In the genomic region with DNA sequence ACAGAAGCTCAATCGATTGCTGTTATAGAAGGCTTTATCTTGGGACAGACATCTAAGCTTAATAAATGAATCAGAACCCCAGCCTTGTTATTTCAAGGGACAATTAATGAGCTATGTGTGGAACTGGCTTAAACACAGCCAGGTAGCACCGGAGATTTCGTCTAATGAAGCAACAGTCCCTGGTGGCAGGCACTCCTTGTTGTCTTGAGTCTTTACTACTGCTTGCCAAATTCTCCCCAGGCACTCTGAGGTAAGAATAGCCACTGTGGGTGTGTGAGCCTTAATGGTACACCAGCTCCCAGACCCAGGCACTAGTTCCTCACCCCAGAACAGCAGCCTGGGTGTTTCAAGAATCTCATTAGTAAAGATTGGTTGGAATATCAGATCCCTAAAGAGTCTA, we compare ENCODE assay signal across 24 mouse cellular contexts. TPM values are rescaled to one million over a fixed set of nuclear protein-coding genes. Genes with fewer than 3 reads are reported as not detected.
"Had no signal": no experiment of that assay in that cellular context is flagged by ENCODE, and none has a peak within 500 bp of the region (broad histone marks: within the 10 kb centered on the region; RNA-seq: fewer than 3 reads in every experiment).

No protein-coding gene starts in this region.

- H3K4me1 ChIP-seq: kidney, embryonic 15.5 days; liver, embryonic 13.5 days; midbrain, embryonic 12.5 days; midbrain, embryonic 15.5 days; neural tube, embryonic 13.5 days had no signal

- ATAC-seq: midbrain, embryonic 15.5 days had no signal

- H3K27ac ChIP-seq: kidney, embryonic 15.5 days; left cerebral cortex, adult 2 months; liver, embryonic 13.5 days; midbrain, embryonic 12.5 days; midbrain, embryonic 15.5 days; neural tube, embryonic 13.5 days had no signal

- H3K4me3 ChIP-seq: kidney, embryonic 15.5 days; left cerebral cortex, adult 2 months; liver, embryonic 13.5 days; midbrain, embryonic 12.5 days; midbrain, embryonic 15.5 days; neural tube, embryonic 13.5 days had no signal

- H3K9me3 ChIP-seq: kidney, embryonic 15.5 days; liver, embryonic 13.5 days; midbrain, embryonic 12.5 days; midbrain, embryonic 15.5 days; neural tube, embryonic 13.5 days had no signal

- DNase-seq: kidney, adult 8-10 months; kidney, postnatal 10 days; kidney, postnatal 36 days; layer of hippocampus, postnatal 36 days; liver, embryonic 13.5 days; lung, adult 2 months; lung, postnatal 14 days; lung, postnatal 4 days; retina, postnatal 1 day; thymus, adult 2 months; thymus, postnatal 14 days; thymus, postnatal 4 days had no signal

- H3K4me2 ChIP-seq: kidney, embryonic 15.5 days; liver, embryonic 13.5 days; midbrain, embryonic 12.5 days; midbrain, embryonic 15.5 days; neural tube, embryonic 13.5 days had no signal

- H3K9ac ChIP-seq: kidney, embryonic 15.5 days; liver, embryonic 13.5 days; midbrain, embryonic 12.5 days; midbrain, embryonic 15.5 days; neural tube, embryonic 13.5 days had no signal

- H3K36me3 ChIP-seq: kidney, embryonic 15.5 days; liver, embryonic 13.5 days; midbrain, embryonic 12.5 days; midbrain, embryonic 15.5 days; neural tube, embryonic 13.5 days had no signal

- H3K27me3 ChIP-seq: kidney, embryonic 15.5 days; liver, embryonic 13.5 days; midbrain, embryonic 12.5 days; midbrain, embryonic 15.5 days had no signal

RNA-seq across cellular contexts. Expression of gene Ccdc27, which starts 8.9 kb away (rescaled TPM):
- polyA plus RNA-seq: limb, embryonic 11.5 days; limb, embryonic 14.5 days; liver, adult 2 months; liver, embryonic 13.5 days; lung, adult 2 months; lung, embryonic 16.5 days; midbrain, embryonic 12.5 days; midbrain, embryonic 15.5 days; neural tube, embryonic 13.5 days; small intestine, adult 2 months; spleen, adult 2 months; stomach, embryonic 16.5 days had no signal
